Mouse (Mus musculus) MEL (cell line): ENCODE measurements around the gene Oas1a.

Experiments
- CTCF ChIP-seq, 3 experiments: IDR thresholded peaks in 2 of 3; conservative IDR thresholded peaks in 1 of 3; 2 replicates each; pipeline ENCODE4 v1.5.1; 2011 to 2012; ENCODE audit warnings: low read length in 3 of 3, low read depth in 2 of 3, mild to moderate bottlenecking in 2 of 3, improper control_type of control experiment in 1 of 3, inconsistent platforms in 1 of 3, mixed read lengths in 1 of 3, moderate library complexity in 1 of 3; ENCODE audit not compliant: control insufficient read depth in 1 of 3, insufficient read depth in 1 of 3, poor library complexity in 1 of 3, severe bottlenecking in 1 of 3
- E2F4 ChIP-seq: IDR thresholded peaks from 2 replicates; pipeline ENCODE4 v1.6.1; 2011; ENCODE audit warnings: low read depth, low read length, improper control_type of control experiment, borderline replicate concordance
- EP300 ChIP-seq, 2 experiments: IDR thresholded peaks; 2 replicates each; pipeline ENCODE4 v1.6.1; 2011; ENCODE audit warnings: improper control_type of control experiment in 2 of 2, low read length in 2 of 2, low read depth in 1 of 2, mild to moderate bottlenecking in 1 of 2
- ETS1 ChIP-seq: IDR thresholded peaks from 2 replicates; pipeline ENCODE4 v1.6.1; 2012; ENCODE audit warnings: low read depth, mild to moderate bottlenecking, inconsistent platforms, low read length, improper control_type of control experiment, moderate library complexity
- MXI1 ChIP-seq: IDR thresholded peaks from 2 replicates; pipeline ENCODE4 v1.6.1; 2011; ENCODE audit warnings: mild to moderate bottlenecking, low read depth, low read length, improper control_type of control experiment
- POLR2A ChIP-seq, 2 experiments: IDR thresholded peaks; 2 replicates each; pipeline ENCODE4 v1.6.1; 2011 to 2012; ENCODE audit warnings: low read length in 2 of 2, mild to moderate bottlenecking in 2 of 2, control low read depth in 1 of 2, improper control_type of control experiment in 1 of 2, low read depth in 1 of 2, moderate library complexity in 1 of 2; ENCODE audit not compliant: control insufficient read depth in 1 of 2, insufficient read depth in 1 of 2, poor library complexity in 1 of 2
- POLR2AphosphoS2 ChIP-seq: IDR thresholded peaks from 2 replicates; pipeline ENCODE4 v1.6.1; 2011; ENCODE audit warnings: low read length, improper control_type of control experiment
- SMC3 ChIP-seq: IDR thresholded peaks from 2 replicates; pipeline ENCODE4 v1.6.1; 2011; ENCODE audit warnings: low read depth, low read length, improper control_type of control experiment
- USF1 ChIP-seq: IDR thresholded peaks from 2 replicates; pipeline ENCODE4 v1.6.1; 2014; ENCODE audit warnings: low read depth, mild to moderate bottlenecking, inconsistent platforms, low read length, improper control_type of control experiment, moderate library complexity
- USF2 ChIP-seq, 2 experiments: IDR thresholded peaks; 2 replicates each; pipeline ENCODE4 v1.6.1; 2011 to 2012; ENCODE audit warnings: improper control_type of control experiment in 2 of 2, low read length in 2 of 2, borderline replicate concordance in 1 of 2, inconsistent platforms in 1 of 2, low read depth in 1 of 2, mild to moderate bottlenecking in 1 of 2; ENCODE audit not compliant: insufficient read depth in 1 of 2
- ZC3H11A ChIP-seq: IDR thresholded peaks from 2 replicates; pipeline ENCODE4 v1.6.1; 2012; ENCODE audit warnings: low read depth, mild to moderate bottlenecking, inconsistent platforms, low read length, improper control_type of control experiment
- ZMIZ1 ChIP-seq: IDR thresholded peaks from 2 replicates; pipeline ENCODE4 v1.6.1; 2012; ENCODE audit warnings: low read depth, mild to moderate bottlenecking, inconsistent platforms, low read length, improper control_type of control experiment, moderate library complexity
- ZNF384 ChIP-seq: IDR thresholded peaks from 2 replicates; pipeline ENCODE4 v1.6.1; 2012; ENCODE audit warnings: low read depth, mild to moderate bottlenecking, inconsistent platforms, low read length, improper control_type of control experiment

DNA sequence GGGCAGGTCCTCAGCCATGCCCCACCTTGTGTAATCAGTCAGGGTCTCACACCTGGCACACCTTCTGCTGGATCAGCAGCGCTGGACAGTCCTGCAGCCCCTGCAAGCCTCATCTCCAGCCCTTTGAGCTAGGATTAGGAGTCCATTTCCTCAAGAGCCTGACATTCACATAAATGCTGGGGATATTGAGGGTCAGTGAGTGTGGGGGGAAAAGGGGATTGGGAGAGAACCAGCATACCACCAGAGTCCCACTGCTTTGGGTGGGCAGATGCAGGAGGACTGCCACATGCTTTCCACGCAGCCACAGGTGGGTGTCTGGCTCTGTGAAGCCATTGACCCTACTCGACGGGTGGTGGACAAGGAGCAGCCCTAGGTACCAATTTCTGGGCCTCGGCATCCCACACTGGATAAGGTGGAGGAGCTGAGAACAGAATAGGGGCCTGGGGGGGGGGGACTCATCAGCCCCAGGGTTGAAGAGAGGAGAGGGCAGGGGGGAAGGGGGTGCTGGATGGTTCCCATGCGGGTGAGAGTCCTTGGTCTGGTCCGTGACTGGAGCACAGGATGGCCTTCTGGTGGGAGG lies 37.8 kb downstream of the Oas1a start:
- TF ChIP-seq CTCF (IDR thresholded peaks at IDR 0.05 in 2 of 3, conservative IDR thresholded peaks at IDR 0.05 in 1 of 3; ENCODE audit: control insufficient read depth in 1 of 3, insufficient read depth in 1 of 3, low read depth in 2 of 3, low read length in 3 of 3, poor library complexity in 1 of 3, severe bottlenecking in 1 of 3) (no peak), POLR2AphosphoS2 (no peak), ZNF384 (no peak), EP300 (IDR thresholded peaks at IDR 0.05; ENCODE audit: low read depth in 1 of 2, low read length in 2 of 2) (no peak), ZMIZ1 (no peak), USF2 (IDR thresholded peaks at IDR 0.05; ENCODE audit: borderline replicate concordance in 1 of 2, insufficient read depth in 1 of 2, low read depth in 1 of 2, low read length in 2 of 2) (no peak), ZC3H11A (no peak), ETS1 (no peak), SMC3 (no peak), E2F4 (no peak), USF1 (no peak), POLR2A (IDR thresholded peaks at IDR 0.05; ENCODE audit: control insufficient read depth in 1 of 2, insufficient read depth in 1 of 2, low read depth in 1 of 2, low read length in 2 of 2, poor library complexity in 1 of 2) (no peak), MXI1 (no peak)
